Mouse (Mus musculus) midbrain, embryonic 11.5 days (tissue): ENCODE measurements around the gene Ikzf2. TPM values are rescaled to one million over a fixed set of nuclear protein-coding genes. Genes with fewer than 3 reads are reported as not detected.

ENCODE experiments used
- ATAC-seq: fragments of 200-750 bp; cut with Nextera tagmentation; 2 replicates; pipeline ENCODE4 v1.8.0; 2017; ENCODE audit warnings: moderate TSS enrichment, moderate library complexity; ENCODE audit not compliant: low FRiP score
- DNase-seq: peaks from one replicate; pipeline ENCODE4 v3.0.0; 2015; ENCODE audit warnings: low spot score; ENCODE audit errors: missing footprints
- H3K27ac ChIP-seq: fragments of 300-500 bp; sonication (generic); 2 replicates; pipeline ENCODE4 v1.5.1; 2014; ENCODE audit warnings: low read depth, low read length
- H3K27me3 ChIP-seq: fragments of 300-500 bp; sonication (generic); 2 replicates; pipeline ENCODE4 v1.6.1; 2014; ENCODE audit warnings: mild to moderate bottlenecking, low read length, moderate library complexity, mixed read lengths; ENCODE audit not compliant: control insufficient read depth, insufficient read depth
- H3K36me3 ChIP-seq: fragments of 300-500 bp; sonication (generic); 2 replicates; pipeline ENCODE4 v1.6.1; 2014; ENCODE audit warnings: mild to moderate bottlenecking, low read length, moderate library complexity, mixed read lengths; ENCODE audit not compliant: control insufficient read depth, insufficient read depth
- H3K4me1 ChIP-seq: fragments of 300-500 bp; sonication (generic); 2 replicates; pipeline ENCODE4 v1.6.1; 2014; ENCODE audit warnings: low read length; ENCODE audit not compliant: control insufficient read depth, insufficient read depth
- H3K4me2 ChIP-seq: fragments of 300-500 bp; sonication (generic); 2 replicates; pipeline ENCODE4 v1.6.1; 2014; ENCODE audit warnings: mild to moderate bottlenecking, moderate library complexity
- H3K4me3 ChIP-seq: fragments of 300-500 bp; sonication (generic); 2 replicates; pipeline ENCODE4 v1.5.1; 2014; ENCODE audit warnings: low read depth, low read length
- H3K9ac ChIP-seq: fragments of 300-500 bp; sonication (generic); 2 replicates; pipeline ENCODE4 v1.6.1; 2014; ENCODE audit warnings: low read length
- H3K9me3 ChIP-seq: fragments of 300-500 bp; sonication (generic); 2 replicates; pipeline ENCODE4 v1.6.1; 2016; ENCODE audit warnings: low read length; ENCODE audit not compliant: control insufficient read depth
- WGBS: fragments of 180-500 bp; shearing (Covaris S2); extraction: QIAGEN DNeasy Blood & Tissue Kit; methylation state at CpG from one replicate; pipeline ENCODE4 v1.1.7; 2014; 5-methylcytosine and 5-hydroxymethylcytosine counted together
- polyA plus RNA-seq: library from polyadenylated mRNA; unstranded; fragments of >200 nt; fragmentation: Nextera tagmentation; extraction: Ambion mirVana; gene quantifications from 2 replicates; pipeline ENCODE4 v1.2.1, GENCODE M21; 2014

The Ikzf2 gene
- polyA plus RNA-seq, 1 experiment from 2014 or later, result 4.2 TPM

DNA sequence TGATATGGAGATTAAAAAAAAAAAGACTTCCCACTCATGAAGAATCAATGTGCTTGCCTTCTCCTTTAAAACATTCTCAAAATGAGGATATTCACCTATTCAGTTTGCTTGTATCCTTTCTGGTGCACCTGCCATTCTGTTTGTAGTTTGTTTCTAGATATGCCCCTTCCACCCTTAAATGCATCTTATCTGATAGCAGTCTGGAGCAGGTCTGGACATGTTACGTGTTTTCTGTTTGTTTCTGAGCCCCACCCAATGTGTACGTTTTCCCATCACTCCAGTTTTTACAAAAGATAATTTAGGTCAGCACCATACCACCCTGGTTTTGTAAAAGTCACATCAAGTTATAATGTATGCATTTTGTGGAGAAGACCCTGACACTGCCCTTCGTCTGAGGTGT, 186.7 kb downstream of the Ikzf2 start:
- H3K36me3 ChIP-seq, result no peaks in the 10 kb centered on the region
- no peaks in the 10 kb centered on the region for H3K27me3 ChIP-seq
- H3K27ac ChIP-seq, result no peak overlapping the region
- ATAC-seq (no peak), DNase-seq (no peak)
- no peak overlapping the region for H3K9ac ChIP-seq
- no peak overlapping the region for H3K4me2 ChIP-seq
- no peaks in the 10 kb centered on the region for H3K4me1 ChIP-seq
- no peak overlapping the region for H3K4me3 ChIP-seq
- 86% methylated on average over 3 of the region's 3 CpGs for WGBS
- H3K9me3 ChIP-seq, result no peaks in the 10 kb centered on the region

- 89% methylated on average over 5 of the region's 5 CpGs for WGBS
- H3K4me1 ChIP-seq, result no peaks in the 10 kb centered on the region
- H3K36me3 ChIP-seq, result no peaks in the 10 kb centered on the region
- H3K27me3 ChIP-seq, result no peaks in the 10 kb centered on the region
- no peak overlapping the region for H3K4me3 ChIP-seq
- no peak overlapping the region for H3K27ac ChIP-seq
- H3K9ac ChIP-seq, result no peak overlapping the region
- ATAC-seq (no peak), DNase-seq (no peak)
- no peak overlapping the region for H3K4me2 ChIP-seq
- H3K9me3 ChIP-seq, result no peaks in the 10 kb centered on the region
Measured at GRCm38 (mm10) chr1:69499652-69500051, 187.4 kb downstream of the Ikzf2 start.

DNA sequence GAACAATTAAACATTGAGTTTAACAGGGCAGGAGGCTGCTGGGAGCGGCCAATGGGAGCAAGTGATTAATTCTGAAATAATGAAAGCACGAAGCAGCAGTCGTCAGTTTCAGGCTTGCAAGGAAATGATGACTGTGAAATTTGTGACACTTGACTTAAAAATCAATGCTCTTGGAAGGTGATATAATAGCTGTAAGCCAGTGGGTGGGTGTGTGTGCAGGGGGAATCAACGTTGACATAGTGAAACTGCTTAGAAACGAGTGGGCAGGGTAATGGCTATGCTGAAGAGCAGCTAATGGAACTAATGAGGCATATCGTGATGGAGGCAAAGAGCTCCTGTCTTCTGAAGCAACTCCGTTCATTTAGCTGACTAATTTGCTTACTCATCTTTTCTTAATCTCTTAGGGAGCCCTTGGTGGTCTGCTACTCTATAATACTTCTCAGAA, 188.2 kb downstream of the Ikzf2 start:
- H3K4me3 ChIP-seq, result no peak overlapping the region
- ATAC-seq (no peak), DNase-seq (no peak)
- WGBS, result 32% methylated on average over 7 of the region's 7 CpGs
- no peaks in the 10 kb centered on the region for H3K9me3 ChIP-seq
- no peaks in the 10 kb centered on the region for H3K4me1 ChIP-seq
- H3K27ac ChIP-seq, result no peak overlapping the region
- H3K9ac ChIP-seq, result no peak overlapping the region
- H3K4me2 ChIP-seq, result no peak overlapping the region
- no peaks in the 10 kb centered on the region for H3K27me3 ChIP-seq
- no peaks in the 10 kb centered on the region for H3K36me3 ChIP-seq

DNA sequence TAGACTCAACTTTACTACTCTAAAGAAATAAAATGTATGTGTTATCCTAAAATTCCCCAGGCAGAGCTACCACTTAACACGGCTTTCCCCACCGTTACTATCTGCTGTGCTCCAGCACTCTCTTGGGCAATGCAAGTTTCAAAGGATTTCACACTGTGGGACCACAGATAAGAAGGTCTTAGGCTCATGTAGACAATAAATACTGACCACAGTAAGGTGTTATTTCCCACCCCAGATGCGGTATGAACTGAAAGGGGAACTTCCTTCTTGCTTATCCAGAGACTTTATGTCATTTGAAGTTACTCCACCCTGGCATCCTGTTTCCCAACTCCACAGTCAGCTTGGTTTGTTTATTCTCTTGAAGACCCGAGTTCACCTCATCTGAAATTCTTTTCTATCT, 191.0 kb downstream of the Ikzf2 start:
- ATAC-seq (no peak), DNase-seq (no peak)
- H3K4me1 ChIP-seq, result no peaks in the 10 kb centered on the region
- no peaks in the 10 kb centered on the region for H3K9me3 ChIP-seq
- H3K9ac ChIP-seq, result no peak overlapping the region
- H3K4me3 ChIP-seq, result no peak overlapping the region
- no peaks in the 10 kb centered on the region for H3K27me3 ChIP-seq
- 70% methylated on average over 4 of the region's 4 CpGs for WGBS
- H3K36me3 ChIP-seq, result no peaks in the 10 kb centered on the region
- H3K27ac ChIP-seq, result no peak overlapping the region
- no peak overlapping the region for H3K4me2 ChIP-seq

GRCm38 (mm10) chr1:69493309-69494047, 193.6 kb downstream of the Ikzf2 start:
- WGBS, result 91% methylated on average over 11 of the region's 11 CpGs
- Histone ChIP-seq H3K27ac (no peak overlapping the region), H3K4me1 (no peaks in the 10 kb centered on the region), H3K9me3 (no peaks in the 10 kb centered on the region), H3K4me2 (no peak overlapping the region), H3K36me3 (no peaks in the 10 kb centered on the region), H3K9ac (no peak overlapping the region), H3K4me3 (no peak overlapping the region), H3K27me3 (no peaks in the 10 kb centered on the region)
- ATAC-seq, result no peak
- no peak for DNase-seq

DNA sequence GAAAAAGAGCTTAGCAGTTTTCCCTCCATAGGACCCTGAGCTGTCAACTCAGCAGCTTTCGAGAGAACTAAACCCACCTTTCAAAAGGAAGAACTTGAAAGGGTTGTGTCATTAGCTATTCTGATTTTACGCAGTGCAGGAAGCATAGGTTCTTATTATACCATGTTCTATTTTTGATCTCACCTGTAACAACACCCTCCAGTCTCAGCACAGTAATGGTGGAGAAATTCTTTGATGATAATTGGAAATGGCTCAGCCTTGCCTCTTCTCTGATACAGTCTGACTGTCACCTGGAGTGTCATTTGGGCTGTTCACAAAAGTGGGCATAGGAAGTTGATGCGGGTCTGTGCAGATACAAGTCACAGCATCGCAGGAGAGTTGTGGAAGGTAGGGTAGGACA, 195.0 kb downstream of the Ikzf2 start:
- ATAC-seq, result no peak

DNA sequence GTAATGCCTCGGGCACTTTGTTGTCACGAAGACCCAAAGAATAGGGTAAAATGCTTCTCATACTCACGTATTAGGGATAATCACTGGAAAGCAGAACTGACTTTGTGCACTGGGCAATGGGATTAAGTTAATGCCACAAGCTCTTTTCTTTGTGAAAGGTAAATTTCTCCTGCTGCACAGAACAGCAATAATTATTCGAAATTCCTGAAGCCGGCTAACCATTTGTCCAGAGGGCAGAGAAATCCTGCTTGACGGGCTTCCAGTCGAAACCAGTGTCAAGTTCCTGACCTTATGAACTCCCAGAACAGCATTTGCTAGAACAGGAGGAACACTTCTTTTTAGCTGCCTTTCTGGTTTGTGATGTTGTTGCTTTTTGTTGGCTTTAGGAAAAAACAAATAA, 198.0 kb downstream of the Ikzf2 start:
- 33% methylated on average over 7 of the region's 7 CpGs for WGBS
- Histone ChIP-seq H3K9me3 (no peaks in the 10 kb centered on the region), H3K27me3 (no peaks in the 10 kb centered on the region), H3K9ac (no peak overlapping the region), H3K4me1 (no peaks in the 10 kb centered on the region), H3K27ac (no peak overlapping the region), H3K36me3 (no peaks in the 10 kb centered on the region), H3K4me3 (no peak overlapping the region), H3K4me2 (no peak overlapping the region)
- DNase-seq, result no peak
- ATAC-seq, result no peak

More for the DNA sequence above, 195.0 kb downstream of the Ikzf2 start:
- Histone ChIP-seq H3K9ac (no peak overlapping the region), H3K4me3 (no peak overlapping the region), H3K4me2 (no peak overlapping the region), H3K36me3 (no peaks in the 10 kb centered on the region), H3K4me1 (no peaks in the 10 kb centered on the region), H3K27me3 (no peaks in the 10 kb centered on the region), H3K27ac (no peak overlapping the region), H3K9me3 (no peaks in the 10 kb centered on the region)
- WGBS, result 92% methylated on average over 4 of the region's 4 CpGs
- DNase-seq, result no peak

DNA sequence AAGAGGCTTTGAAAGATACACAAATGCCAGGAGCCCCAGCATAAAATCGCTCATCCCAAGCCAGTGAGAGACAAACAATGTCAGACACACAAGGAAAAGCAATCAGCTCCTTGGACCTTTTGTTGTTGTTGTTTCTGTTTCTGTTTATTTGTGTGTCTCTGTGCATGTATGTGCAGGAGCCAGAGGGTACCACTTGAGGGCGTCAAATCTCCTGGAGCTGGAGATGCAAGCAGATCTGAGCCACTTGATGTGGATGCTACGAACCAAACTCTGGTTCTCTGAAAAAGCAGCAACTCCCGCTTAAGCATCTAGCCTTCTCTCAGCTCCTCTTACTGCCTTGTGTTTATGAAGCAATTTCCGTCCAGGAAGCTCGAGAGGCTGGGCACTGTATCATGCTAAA, 198.4 kb downstream of the Ikzf2 start:
- H3K4me3 ChIP-seq, result no peak overlapping the region
- H3K27ac ChIP-seq, result no peak overlapping the region
- H3K4me2 ChIP-seq, result no peak overlapping the region
- H3K9me3 ChIP-seq, result no peaks in the 10 kb centered on the region
- DNase-seq (peak; percentile 84), ATAC-seq (no peak)
- no peaks in the 10 kb centered on the region for H3K27me3 ChIP-seq
- no peaks in the 10 kb centered on the region for H3K4me1 ChIP-seq
- H3K9ac ChIP-seq, result no peak overlapping the region
- H3K36me3 ChIP-seq, result no peaks in the 10 kb centered on the region
- 69% methylated on average over 6 of the region's 6 CpGs for WGBS
